Mouse (Mus musculus) hindbrain, embryonic 13.5 days (tissue): ENCODE data around the gene Megf11. TPM values are rescaled to one million over a fixed set of nuclear protein-coding genes. Genes with fewer than 3 reads are reported as not detected.
A peak's percentile ranks its signal among the peaks of the same experiment; 100 is the strongest.

ENCODE experiments used
- ATAC-seq: fragments of 200-750 bp; cut with Nextera tagmentation; 2 replicates; pipeline ENCODE4 v1.8.0; 2017; ENCODE audit warnings: moderate TSS enrichment; ENCODE audit not compliant: low FRiP score
- H3K27ac ChIP-seq: fragments of 300-500 bp; sonication (generic); 2 replicates; pipeline ENCODE4 v1.5.1; 2015; ENCODE audit warnings: inconsistent platforms, mild to moderate bottlenecking, moderate library complexity
- H3K27me3 ChIP-seq: fragments of 300-500 bp; sonication (generic); 2 replicates; pipeline ENCODE4 v1.6.1; 2015; ENCODE audit warnings: mild to moderate bottlenecking, inconsistent platforms
- H3K36me3 ChIP-seq: fragments of 300-500 bp; sonication (generic); 2 replicates; pipeline ENCODE4 v1.6.1; 2015; ENCODE audit warnings: mild to moderate bottlenecking, inconsistent platforms
- H3K4me1 ChIP-seq: fragments of 300-500 bp; sonication (generic); replicated peaks from 2 replicates; pipeline ENCODE4 v1.6.1; 2015; ENCODE audit warnings: inconsistent platforms
- H3K4me2 ChIP-seq: fragments of 300-500 bp; sonication (generic); 2 replicates; pipeline ENCODE4 v1.6.1; 2015; ENCODE audit warnings: inconsistent platforms, mild to moderate bottlenecking, moderate library complexity
- H3K4me3 ChIP-seq: fragments of 300-500 bp; sonication (generic); 2 replicates; pipeline ENCODE4 v1.5.1; 2015; ENCODE audit warnings: mild to moderate bottlenecking, inconsistent platforms
- H3K9ac ChIP-seq: fragments of 300-500 bp; sonication (generic); 2 replicates; pipeline ENCODE4 v1.6.1; 2015; ENCODE audit warnings: mild to moderate bottlenecking, inconsistent platforms
- H3K9me3 ChIP-seq: fragments of 300-500 bp; sonication (generic); 2 replicates; pipeline ENCODE4 v1.6.1; 2016; ENCODE audit warnings: inconsistent platforms
- WGBS: fragments of 180-500 bp; shearing (Covaris S2); methylation state at CpG from one replicate; pipeline ENCODE4 v1.1.7; 2015; 5-methylcytosine and 5-hydroxymethylcytosine counted together
- polyA plus RNA-seq: library from polyadenylated mRNA; unstranded; fragments of >200 nt; fragmentation: Nextera tagmentation; extraction: Ambion mirVana; gene quantifications from 2 replicates; pipeline ENCODE4 v1.2.1, GENCODE M21; 2015

The Megf11 gene
- polyA plus RNA-seq, 1 experiment from 2014 or later: 15.7 TPM

- no peak overlapping the region for H3K9ac ChIP-seq
- no peak overlapping the region for H3K4me2 ChIP-seq
- peaks cover 16% of the 10 kb centered on the region; the same call in 1 of the 2 replicates for H3K27me3 ChIP-seq
- no peaks in the 10 kb centered on the region for H3K9me3 ChIP-seq
- H3K36me3 ChIP-seq: no peaks in the 10 kb centered on the region
- peaks cover 62% of the 10 kb centered on the region for H3K4me1 ChIP-seq
- H3K27ac ChIP-seq: peak overlapping the region; percentile 74
- ATAC-seq: peak; percentile 78
- H3K4me3 ChIP-seq: no peak overlapping the region
- WGBS: 9% methylated on average over 13 of the region's 13 CpGs
Measured at GRCm38 (mm10) chr9:64605735-64606349, 220.4 kb downstream of the Megf11 start.

- Histone ChIP-seq H3K36me3 (no peaks in the 10 kb centered on the region), H3K27me3 (peaks cover 16% of the 10 kb centered on the region; the same call in 1 of the 2 replicates), H3K4me3 (no peak overlapping the region), H3K9ac (no peak overlapping the region), H3K9me3 (no peaks in the 10 kb centered on the region), H3K4me2 (no peak overlapping the region), H3K4me1 (peaks cover 74% of the 10 kb centered on the region), H3K27ac (peak overlapping the region; percentile 74; the same call in 1 of the 2 replicates)
- ATAC-seq: no peak
- 83% methylated on average over 1 of the region's 1 CpGs for WGBS
Measured at GRCm38 (mm10) chr9:64607049-64607448, 221.6 kb downstream of the Megf11 start.

GRCm38 (mm10) chr9:64609546-64609945, 224.1 kb downstream of the Megf11 start:
- no peak for ATAC-seq
- peak overlapping the region; percentile 73; the same call in 1 of the 2 replicates for H3K27ac ChIP-seq
- H3K9me3 ChIP-seq: no peaks in the 10 kb centered on the region
- H3K4me2 ChIP-seq: no peak overlapping the region
- H3K27me3 ChIP-seq: 0 out of 2 replicates have a peak, but pooled peaks cover 6% of the 10 kb centered on the region
- peaks cover 78% of the 10 kb centered on the region for H3K4me1 ChIP-seq
- no peak overlapping the region for H3K9ac ChIP-seq
- H3K36me3 ChIP-seq: no peaks in the 10 kb centered on the region
- no peak overlapping the region for H3K4me3 ChIP-seq
- 16% methylated on average over 3 of the region's 3 CpGs for WGBS

- Histone ChIP-seq H3K9ac (no peak overlapping the region), H3K4me3 (no peak overlapping the region), H3K9me3 (no peaks in the 10 kb centered on the region), H3K27me3 (0 out of 2 replicates have a peak, but pooled peaks cover 15% of the 10 kb centered on the region), H3K4me2 (peak overlapping the region; percentile 28), H3K36me3 (no peaks in the 10 kb centered on the region), H3K4me1 (peaks cover 50% of the 10 kb centered on the region), H3K27ac (peak overlapping the region; percentile 75)
- ATAC-seq: peak; percentile 50
- 11% methylated on average over 7 of the region's 7 CpGs for WGBS
Measured at GRCm38 (mm10) chr9:64612121-64612983, 226.9 kb downstream of the Megf11 start.

- 50% methylated on average over 7 of the region's 7 CpGs for WGBS
- Histone ChIP-seq H3K27me3 (0 out of 2 replicates have a peak, but pooled peaks cover 12% of the 10 kb centered on the region), H3K4me3 (no peak overlapping the region), H3K9ac (no peak overlapping the region), H3K36me3 (no peaks in the 10 kb centered on the region), H3K27ac (peak overlapping the region; percentile 56; the same call in 1 of the 2 replicates), H3K9me3 (no peaks in the 10 kb centered on the region), H3K4me2 (peak overlapping the region; percentile 28; the same call in 1 of the 2 replicates), H3K4me1 (peaks cover 49% of the 10 kb centered on the region)
- ATAC-seq: no peak
Measured at GRCm38 (mm10) chr9:64612984-64613649, 227.7 kb downstream of the Megf11 start.

- no peak overlapping the region for H3K27ac ChIP-seq
- no peak overlapping the region for H3K4me3 ChIP-seq
- H3K9ac ChIP-seq: no peak overlapping the region
- no peaks in the 10 kb centered on the region for H3K9me3 ChIP-seq
- no peak overlapping the region for H3K4me2 ChIP-seq
- 62% methylated on average over 5 of the region's 5 CpGs for WGBS
- ATAC-seq: no peak
- no peaks in the 10 kb centered on the region for H3K36me3 ChIP-seq
- 0 out of 2 replicates have a peak, but pooled peaks cover 9% of the 10 kb centered on the region for H3K27me3 ChIP-seq
- peaks cover 44% of the 10 kb centered on the region for H3K4me1 ChIP-seq
Measured at GRCm38 (mm10) chr9:64617413-64617812, 232.0 kb downstream of the Megf11 start.

- no peak overlapping the region for H3K9ac ChIP-seq
- no peak overlapping the region for H3K27ac ChIP-seq
- 62% methylated on average over 3 of the region's 3 CpGs for WGBS
- H3K4me2 ChIP-seq: no peak overlapping the region
- peaks cover 39% of the 10 kb centered on the region for H3K4me1 ChIP-seq
- H3K36me3 ChIP-seq: no peaks in the 10 kb centered on the region
- no peak for ATAC-seq
- H3K9me3 ChIP-seq: no peaks in the 10 kb centered on the region
- H3K27me3 ChIP-seq: 0 out of 2 replicates have a peak, but pooled peaks cover 9% of the 10 kb centered on the region
- H3K4me3 ChIP-seq: no peak overlapping the region
Measured at GRCm38 (mm10) chr9:64618433-64618832, 233.0 kb downstream of the Megf11 start.

- H3K27me3 ChIP-seq: 0 out of 2 replicates have a peak, but pooled peaks cover 15% of the 10 kb centered on the region
- H3K9ac ChIP-seq: no peak overlapping the region
- no peak overlapping the region for H3K27ac ChIP-seq
- ATAC-seq: no peak
- H3K4me3 ChIP-seq: no peak overlapping the region
- H3K9me3 ChIP-seq: no peaks in the 10 kb centered on the region
- H3K4me2 ChIP-seq: no peak overlapping the region
- H3K4me1 ChIP-seq: peaks cover 36% of the 10 kb centered on the region
- no peaks in the 10 kb centered on the region for H3K36me3 ChIP-seq
- WGBS: 56% methylated on average over 10 of the region's 10 CpGs
Measured at GRCm38 (mm10) chr9:64619440-64619839, 234.0 kb downstream of the Megf11 start.

- WGBS: 69% methylated on average over 8 of the region's 8 CpGs
- H3K4me1 ChIP-seq: peaks cover 36% of the 10 kb centered on the region
- H3K9me3 ChIP-seq: no peaks in the 10 kb centered on the region
- no peak for ATAC-seq
- 0 out of 2 replicates have a peak, but pooled peaks cover 9% of the 10 kb centered on the region for H3K27me3 ChIP-seq
- H3K4me3 ChIP-seq: no peak overlapping the region
- no peaks in the 10 kb centered on the region for H3K36me3 ChIP-seq
- H3K4me2 ChIP-seq: no peak overlapping the region
- no peak overlapping the region for H3K9ac ChIP-seq
- H3K27ac ChIP-seq: no peak overlapping the region
Measured at GRCm38 (mm10) chr9:64620596-64620995, 235.2 kb downstream of the Megf11 start.

GRCm38 (mm10) chr9:64621499-64622296, 236.3 kb downstream of the Megf11 start:
- no peaks in the 10 kb centered on the region for H3K36me3 ChIP-seq
- WGBS: 24% methylated on average over 5 of the region's 5 CpGs
- no peaks in the 10 kb centered on the region for H3K9me3 ChIP-seq
- no peak overlapping the region for H3K4me3 ChIP-seq
- H3K4me2 ChIP-seq: no peak overlapping the region
- 0 out of 2 replicates have a peak, but pooled peaks cover 6% of the 10 kb centered on the region for H3K27me3 ChIP-seq
- H3K4me1 ChIP-seq: peaks cover 36% of the 10 kb centered on the region
- peak; percentile 63 for ATAC-seq
- H3K9ac ChIP-seq: no peak overlapping the region
- H3K27ac ChIP-seq: peak overlapping the region; percentile 68

GRCm38 (mm10) chr9:64623361-64623760, 237.9 kb downstream of the Megf11 start:
- no peak for ATAC-seq
- Histone ChIP-seq H3K9ac (no peak overlapping the region), H3K27me3 (0 out of 2 replicates have a peak, but pooled peaks cover 6% of the 10 kb centered on the region), H3K4me2 (no peak overlapping the region), H3K4me3 (no peak overlapping the region), H3K4me1 (peaks cover 29% of the 10 kb centered on the region), H3K36me3 (no peaks in the 10 kb centered on the region), H3K9me3 (no peaks in the 10 kb centered on the region), H3K27ac (no peak overlapping the region)
- 89% methylated on average over 4 of the region's 4 CpGs for WGBS
